Mouse (Mus musculus) heart, postnatal 0 days (tissue): Measurements from ENCODE around the gene Mfrp.

Source experiments
- CTCF ChIP-seq: IDR thresholded peaks from 2 replicates; pipeline ENCODE4 v1.5.1; 2016; ENCODE audit warnings: antibody characterized with exemption, control low read depth, low read depth
- EP300 ChIP-seq: IDR thresholded peaks from 2 replicates; pipeline ENCODE4 v1.6.1; 2016; ENCODE audit warnings: antibody characterized with exemption, low read depth

GRCm38 (mm10) chr9:44084659-44085229 is 16.8 kb upstream of the Mfrp start:
- TF ChIP-seq CTCF (no peak), EP300 (0 out of 2 replicates have a peak, but pooled peaks have one; percentile 58)
